Comparison of ENCODE assay signal across 28 mouse cellular contexts in the genomic region with DNA sequence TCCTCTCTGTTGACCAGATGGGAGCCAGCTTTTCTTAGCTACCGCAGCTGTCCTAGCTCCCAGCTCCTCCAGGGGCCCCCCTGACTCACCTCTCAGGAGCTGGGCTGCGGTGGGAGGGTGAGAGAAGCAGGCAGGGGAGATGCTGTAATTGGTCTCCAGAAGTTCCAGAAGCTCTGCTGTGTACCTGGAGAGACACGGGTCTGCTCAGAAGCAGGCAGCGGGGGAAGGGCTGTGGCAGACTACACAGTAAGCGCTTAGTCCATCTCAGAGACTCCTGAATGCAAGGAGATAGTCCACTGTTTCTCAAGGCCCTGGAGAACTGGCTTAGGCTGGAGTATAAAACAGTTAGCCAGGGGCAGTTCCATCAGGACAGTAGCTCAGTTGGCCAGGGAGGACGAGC. TPM values are rescaled to one million over a fixed set of nuclear protein-coding genes. Genes with fewer than 3 reads are reported as not detected.
"Had no signal": no experiment of that assay in that cellular context is flagged by ENCODE, and none has a peak within 500 bp of the region (broad histone marks: within the 10 kb centered on the region; RNA-seq: fewer than 3 reads in every experiment).

No protein-coding gene starts in this region.

- H3K9me3 ChIP-seq: limb, embryonic 10.5 days; limb, embryonic 13.5 days; liver, embryonic 12.5 days; liver, embryonic 15.5 days; lung, embryonic 15.5 days; megakaryocyte, embryonic 14.5 days; midbrain, embryonic 10.5 days; midbrain, embryonic 13.5 days; neural tube, embryonic 13.5 days had no signal

- H3K27me3 ChIP-seq: limb, embryonic 13.5 days; lung, embryonic 15.5 days; midbrain, embryonic 13.5 days; neural tube, embryonic 13.5 days had no signal

- H3K27ac ChIP-seq: kidney, postnatal 0 days; limb, embryonic 10.5 days; limb, embryonic 13.5 days; liver, embryonic 12.5 days; liver, embryonic 15.5 days; lung, embryonic 15.5 days; midbrain, embryonic 10.5 days; midbrain, embryonic 13.5 days; neural tube, embryonic 13.5 days had no signal

- H3K4me1 ChIP-seq: midbrain, embryonic 13.5 days; neural tube, embryonic 13.5 days had no signal

- ATAC-seq: liver, embryonic 12.5 days; midbrain, embryonic 13.5 days; midbrain, embryonic 16.5 days had no signal

- H3K4me3 ChIP-seq: limb, embryonic 10.5 days; limb, embryonic 13.5 days; liver, embryonic 12.5 days; liver, embryonic 15.5 days; lung, embryonic 15.5 days; megakaryocyte, embryonic 14.5 days; midbrain, embryonic 10.5 days; midbrain, embryonic 13.5 days; myocyte; neural tube, embryonic 13.5 days had no signal

- H3K4me2 ChIP-seq: limb, embryonic 13.5 days; liver, embryonic 12.5 days; liver, embryonic 15.5 days; lung, embryonic 15.5 days; midbrain, embryonic 13.5 days; neural tube, embryonic 13.5 days had no signal

- H3K36me3 ChIP-seq: limb, embryonic 10.5 days; limb, embryonic 13.5 days; liver, embryonic 12.5 days; liver, embryonic 15.5 days; lung, embryonic 15.5 days; midbrain, embryonic 10.5 days; midbrain, embryonic 13.5 days; neural tube, embryonic 13.5 days had no signal

- H3K9ac ChIP-seq: limb, embryonic 13.5 days; liver, embryonic 12.5 days; liver, embryonic 15.5 days; lung, embryonic 15.5 days; midbrain, embryonic 13.5 days; neural tube, embryonic 13.5 days had no signal

- DNase-seq: liver; lung, adult 18-20 months; lung, postnatal 10 days; lung, postnatal 36 days; retina, postnatal 1 day; right cerebral cortex, postnatal 25 days; thymus, adult 18-20 months; thymus, postnatal 36 days had no signal

RNA-seq across cellular contexts. Expression of a gene that starts 1.6 kb away (rescaled TPM):
- total RNA-seq: layer of hippocampus, adult 8-10 months; layer of hippocampus, postnatal 14 days; left cerebral cortex, adult 8-10 months; left cerebral cortex, postnatal 25 days; neutrophil, adult 5-6 weeks had no signal
- polyA plus RNA-seq: neural tube, embryonic 13.5 days; spleen, adult 2 months; urinary bladder, adult 2 months had no signal

RNA-seq across cellular contexts. Expression of a gene that starts 10.0 kb away (rescaled TPM):
- total RNA-seq: layer of hippocampus, postnatal 14 days; left cerebral cortex, adult 8-10 months; left cerebral cortex, postnatal 25 days; monocyte, adult 5-6 weeks; neutrophil, adult 5-6 weeks had no signal
- polyA plus RNA-seq: kidney, postnatal 0 days; limb, embryonic 10.5 days; limb, embryonic 13.5 days; liver, embryonic 12.5 days; liver, embryonic 15.5 days; lung, embryonic 15.5 days; midbrain, embryonic 10.5 days; midbrain, embryonic 13.5 days; myocyte; neural tube, embryonic 13.5 days; spleen, adult 2 months; urinary bladder, adult 2 months had no signal
